Mouse (Mus musculus): ENCODE measurements around the gene Edn3.

Gene Edn3

GRCm38 (mm10) chr2:174797495-174798068 lies 37.2 kb downstream of the Edn3 start:
- no peak for DNase-seq

- DNase-seq: no peak
Measured at GRCm38 (mm10) chr2:174802453-174802852, 42.0 kb downstream of the Edn3 start.

GRCm38 (mm10) chr2:174803661-174804060 lies 43.2 kb downstream of the Edn3 start:
- no peak for DNase-seq

- DNase-seq: no peak
Measured at GRCm38 (mm10) chr2:174807900-174808299, 47.5 kb downstream of the Edn3 start.

- DNase-seq: no peak
Measured at GRCm38 (mm10) chr2:174809296-174809695, 48.9 kb downstream of the Edn3 start.

- no peak for DNase-seq
Measured at GRCm38 (mm10) chr2:174813306-174813705, 52.9 kb downstream of the Edn3 start.

GRCm38 (mm10) chr2:174816163-174816562 lies 55.7 kb downstream of the Edn3 start:
- no peak for DNase-seq

GRCm38 (mm10) chr2:174820286-174820685 lies 59.9 kb downstream of the Edn3 start:
- no peak for DNase-seq

- no peak for DNase-seq
Measured at GRCm38 (mm10) chr2:174827829-174828228, 67.4 kb downstream of the Edn3 start.

- no peak for DNase-seq
Measured at GRCm38 (mm10) chr2:174833608-174834007, 73.2 kb downstream of the Edn3 start.

Data from kidney, postnatal 14 days (tissue).